Mouse (Mus musculus) T-cell, adult 2 months (primary cell): ENCODE measurements around the gene Ncor1.

ENCODE experiments used
- DNase-seq: peaks from one replicate; pipeline ENCODE4 v3.0.0; 2022; ENCODE audit warnings: low spot score

Gene Ncor1

GRCm38 (mm10) chr11:62266466-62267214 lies 191.7 kb downstream of the Ncor1 start:
- DNase-seq = no peak
